Comparison of ENCODE assay signal across 8 mouse cellular contexts in genomic region chr16:36934841-36935620, GRCm38 (mm10). TPM values are rescaled to one million over a fixed set of nuclear protein-coding genes. Genes with fewer than 3 reads are reported as not detected.
A peak's percentile ranks its signal among the peaks of the same experiment; 100 is the strongest.
DNase-seq lines count a peak whose midpoint lies in the region; ATAC-seq lines count a peak whose summit lies in the region.

Gene Hcls1 (plus strand): TSS chr16:36934983.

- 0 out of 2 replicates have a peak within 1 kb of the TSS, but pooled peaks have one; percentile 5 for H3K4me2 ChIP-seq in kidney, embryonic 15.5 days
- no peak within 1 kb of the TSS for H3K4me2 ChIP-seq in intestine, embryonic 14.5 days (ENCODE audit: low read length)

- no peak for DNase-seq in kidney, postnatal 25 days
- DNase-seq in c-Kit-positive CD71-positive TER-119-negative erythroid progenitor cells, embryonic 14.5 days (ENCODE audit: low read depth): peak; percentile 15
- DNase-seq in intestine, embryonic 14.5 days (ENCODE audit: low spot score): no peak
- peak; percentile 81 to 84 for DNase-seq in thymus, postnatal 36 days
- no peak for DNase-seq in left cerebral cortex, adult 18-20 months (ENCODE audit: low spot score in 2 of 2)

- H3K36me3 ChIP-seq in kidney, embryonic 15.5 days: peaks cover 34% of the 10 kb centered on the region
- peaks cover 22% of the 10 kb centered on the region for H3K36me3 ChIP-seq in intestine, embryonic 14.5 days (ENCODE audit: control insufficient read depth, insufficient read depth, low read length)
- H3K36me3 ChIP-seq in macrophage (ENCODE audit: inconsistent target): peaks cover 35% of the 10 kb centered on the region; the same call in 1 of the 2 replicates

- WGBS in kidney, embryonic 15.5 days: 71% methylated on average over 7 of the region's 7 CpGs
- 78% methylated on average over 7 of the region's 7 CpGs for WGBS in intestine, embryonic 14.5 days
- 2% methylated on average over 7 of the region's 7 CpGs for WGBS in macrophage (ENCODE audit: missing documents)

- peak within 1 kb of the TSS; percentile 10; the same call in 1 of the 2 replicates for H3K4me3 ChIP-seq in kidney, embryonic 15.5 days (replicated peaks)
- H3K4me3 ChIP-seq in intestine, embryonic 14.5 days (ENCODE audit: low read depth, low read length): no peak within 1 kb of the TSS; the same call in 1 of the 2 replicates
- H3K4me3 ChIP-seq in macrophage (ENCODE audit: inconsistent target): peak within 1 kb of the TSS; percentile 78

- no peak for ATAC-seq in kidney, embryonic 15.5 days (replicated peaks; ENCODE audit: low FRiP score)
- no peak for ATAC-seq in intestine, embryonic 14.5 days (replicated peaks; ENCODE audit: low FRiP score, low TSS enrichment, low read depth)
- no peak for ATAC-seq in cerebellum, adult (ENCODE audit: insufficient number of reproducible peaks, low FRiP score, low TSS enrichment)

- no peak within 1 kb of the TSS for H3K9ac ChIP-seq in kidney, embryonic 15.5 days
- H3K9ac ChIP-seq in intestine, embryonic 14.5 days (ENCODE audit: low read length): no peak within 1 kb of the TSS

- H3K27ac ChIP-seq in kidney, embryonic 15.5 days: peak within 1 kb of the TSS; percentile 58
- H3K27ac ChIP-seq in intestine, embryonic 14.5 days (ENCODE audit: low read depth): peak within 1 kb of the TSS; percentile 43
- H3K27ac ChIP-seq in macrophage: peak within 1 kb of the TSS; percentile 99

- H3K79me2 ChIP-seq in macrophage (ENCODE audit: inconsistent target): peaks cover 47% of the 10 kb centered on the region

- H3K9me3 ChIP-seq in kidney, embryonic 15.5 days (replicated peaks): no peaks in the 10 kb centered on the region
- H3K9me3 ChIP-seq in intestine, embryonic 14.5 days (ENCODE audit: control insufficient read depth, low read length): no peaks in the 10 kb centered on the region

- no peaks in the 10 kb centered on the region for H3K27me3 ChIP-seq in kidney, embryonic 15.5 days
- H3K27me3 ChIP-seq in intestine, embryonic 14.5 days (replicated peaks; ENCODE audit: control insufficient read depth, insufficient read depth, low read length): no peaks in the 10 kb centered on the region

- H3K4me1 ChIP-seq in kidney, embryonic 15.5 days: 0 out of 2 replicates have a peak, but pooled peaks cover 4% of the 10 kb centered on the region
- no peaks in the 10 kb centered on the region for H3K4me1 ChIP-seq in intestine, embryonic 14.5 days (replicated peaks; ENCODE audit: control insufficient read depth, insufficient read depth, low read length)

RNA-seq across cellular contexts. Expression of gene Hcls1, which starts in this region (rescaled TPM):
- 5.5 and 6.1 TPM in 2 replicates for polyA plus RNA-seq in kidney, embryonic 15.5 days (2015; fragmentation: Nextera tagmentation; extraction: Ambion mirVana)
- polyA plus RNA-seq in intestine, embryonic 14.5 days (2014; fragmentation: Nextera tagmentation; extraction: Ambion mirVana): 2.9 and 3.0 TPM in 2 replicates
- 100 to 1,000 TPM; 109 to 549 (median 220) TPM for total RNA-seq in macrophage (2018; cell fraction: chromatin; rRNA removed)
- 100 to 1,000 TPM; 192 to 507 (median 307) TPM for total RNA-seq in macrophage (2018; cell fraction: cytosol; rRNA removed)
- 100 to 1,000 TPM; 120 to 448 (median 226) TPM for total RNA-seq in macrophage (2018; cell fraction: nucleus; rRNA removed)
- polyA plus RNA-seq in macrophage (2018): 214 to 424 TPM (median 292 TPM) in 3 replicates
- total RNA-seq in left cerebral cortex, adult 18-20 months (2021): 1 to 10 TPM; 4.5 to 4.7 TPM

Comparison
In these comparisons a context has a peak if more than half of its experiments do, and no peak if none do; other contexts are left out.
1. RNA of gene Hcls1 (polyA plus RNA-seq): 214 to 424 TPM in macrophage; 5.5 to 6.1 TPM in kidney, embryonic 15.5 days and 2.9 to 3.0 TPM in intestine, embryonic 14.5 days; every median in the first group is over 10 times any median in the second.
2. H3K27ac ChIP-seq: peak in every context shown above with its lines; median percentile 99 in macrophage; 58 in kidney, embryonic 15.5 days; 43 in intestine, embryonic 14.5 days.
3. DNase-seq: peak in c-Kit-positive CD71-positive TER-119-negative erythroid progenitor cells, embryonic 14.5 days (single experiment) and thymus, postnatal 36 days (2 of 2); none in kidney, postnatal 25 days (0 of 2), intestine, embryonic 14.5 days (single experiment) and left cerebral cortex, adult 18-20 months (0 of 2).